Mouse (Mus musculus) kidney, embryonic 15.5 days (tissue): ENCODE data around the gene Sdk1. TPM values are rescaled to one million over a fixed set of nuclear protein-coding genes. Genes with fewer than 3 reads are reported as not detected.

ENCODE experiments used
- ATAC-seq: fragments of 200-750 bp; cut with Nextera tagmentation; replicated peaks from 2 replicates; pipeline ENCODE4 v1.8.0; 2017; ENCODE audit warnings: moderate TSS enrichment; ENCODE audit not compliant: low FRiP score
- H3K27ac ChIP-seq: fragments of 300-500 bp; sonication (generic); 2 replicates; pipeline ENCODE4 v1.5.1; 2015; ENCODE audit warnings: mild to moderate bottlenecking, inconsistent platforms
- H3K27me3 ChIP-seq: fragments of 300-500 bp; sonication (generic); 2 replicates; pipeline ENCODE4 v1.6.1; 2015; ENCODE audit warnings: inconsistent platforms
- H3K36me3 ChIP-seq: fragments of 300-500 bp; sonication (generic); 2 replicates; pipeline ENCODE4 v1.6.1; 2015; ENCODE audit warnings: inconsistent platforms
- H3K4me1 ChIP-seq: fragments of 300-500 bp; sonication (generic); 2 replicates; pipeline ENCODE4 v1.6.1; 2015; ENCODE audit warnings: inconsistent platforms
- H3K4me2 ChIP-seq: fragments of 300-500 bp; sonication (generic); 2 replicates; pipeline ENCODE4 v1.6.1; 2015; ENCODE audit warnings: moderate library complexity, mild to moderate bottlenecking, inconsistent platforms
- H3K4me3 ChIP-seq: fragments of 300-500 bp; sonication (generic); replicated peaks from 2 replicates; pipeline ENCODE4 v1.5.1; 2015; ENCODE audit warnings: mild to moderate bottlenecking, inconsistent platforms
- H3K9ac ChIP-seq: fragments of 300-500 bp; sonication (generic); 2 replicates; pipeline ENCODE4 v1.6.1; 2015; ENCODE audit warnings: mild to moderate bottlenecking, inconsistent platforms
- H3K9me3 ChIP-seq: fragments of 300-500 bp; sonication (generic); replicated peaks from 2 replicates; pipeline ENCODE4 v1.6.1; 2016; ENCODE audit warnings: inconsistent platforms
- WGBS: fragments of 180-500 bp; shearing (Covaris S2); methylation state at CpG from one replicate; pipeline ENCODE4 v1.1.7; 2015; ENCODE audit warnings: mixed read lengths; 5-methylcytosine and 5-hydroxymethylcytosine counted together
- polyA plus RNA-seq: library from polyadenylated mRNA; unstranded; fragments of >200 nt; fragmentation: Nextera tagmentation; extraction: Ambion mirVana; gene quantifications from 2 replicates; pipeline ENCODE4 v1.2.1, GENCODE M21; 2015

Sdk1 gene
- polyA plus RNA-seq, 1 experiment from 2014 or later = 3.3 TPM

- H3K36me3 ChIP-seq = no peaks in the 10 kb centered on the region
- no peaks in the 10 kb centered on the region for H3K27me3 ChIP-seq
- H3K4me3 ChIP-seq = no peak overlapping the region
- 94% methylated on average over 8 of the region's 8 CpGs for WGBS
- no peak overlapping the region for H3K9ac ChIP-seq
- ATAC-seq = no peak
- H3K4me2 ChIP-seq = no peak overlapping the region
- no peak overlapping the region for H3K27ac ChIP-seq
- H3K4me1 ChIP-seq = no peaks in the 10 kb centered on the region
- no peaks in the 10 kb centered on the region for H3K9me3 ChIP-seq
Observed at GRCm38 (mm10) chr5:141940636-141941035, 699.3 kb downstream of the Sdk1 start.

- Histone ChIP-seq H3K9me3 (no peaks in the 10 kb centered on the region), H3K9ac (no peak overlapping the region), H3K36me3 (no peaks in the 10 kb centered on the region), H3K4me2 (no peak overlapping the region), H3K4me1 (peaks cover 3% of the 10 kb centered on the region), H3K27me3 (no peaks in the 10 kb centered on the region), H3K4me3 (no peak overlapping the region), H3K27ac (no peak overlapping the region)
- no peak for ATAC-seq
- 57% methylated on average over 11 of the region's 11 CpGs for WGBS
Observed at GRCm38 (mm10) chr5:141950791-141951190, 709.5 kb downstream of the Sdk1 start.

- Histone ChIP-seq H3K36me3 (no peaks in the 10 kb centered on the region), H3K4me1 (peaks cover 3% of the 10 kb centered on the region), H3K4me3 (no peak overlapping the region), H3K27me3 (no peaks in the 10 kb centered on the region), H3K27ac (no peak overlapping the region), H3K4me2 (no peak overlapping the region), H3K9me3 (no peaks in the 10 kb centered on the region), H3K9ac (no peak overlapping the region)
- WGBS = 69% methylated on average over 2 of the region's 2 CpGs
- no peak for ATAC-seq
Observed at GRCm38 (mm10) chr5:141952270-141952669, 711.0 kb downstream of the Sdk1 start.

- H3K9ac ChIP-seq = no peak overlapping the region
- H3K36me3 ChIP-seq = no peaks in the 10 kb centered on the region
- ATAC-seq = no peak
- H3K4me1 ChIP-seq = peaks cover 3% of the 10 kb centered on the region
- H3K27me3 ChIP-seq = no peaks in the 10 kb centered on the region
- no peak overlapping the region for H3K4me2 ChIP-seq
- H3K27ac ChIP-seq = no peak overlapping the region
- WGBS = 87% methylated on average over 7 of the region's 7 CpGs
- no peak overlapping the region for H3K4me3 ChIP-seq
- no peaks in the 10 kb centered on the region for H3K9me3 ChIP-seq
Observed at GRCm38 (mm10) chr5:141952708-141953490, 711.6 kb downstream of the Sdk1 start.

GRCm38 (mm10) chr5:141971071-141971470, 729.8 kb downstream of the Sdk1 start:
- no peak overlapping the region for H3K4me2 ChIP-seq
- H3K4me1 ChIP-seq = no peaks in the 10 kb centered on the region
- ATAC-seq = no peak
- H3K27ac ChIP-seq = no peak overlapping the region
- no peak overlapping the region for H3K4me3 ChIP-seq
- H3K9ac ChIP-seq = no peak overlapping the region
- H3K36me3 ChIP-seq = 0 out of 2 replicates have a peak, but pooled peaks cover 3% of the 10 kb centered on the region
- no peaks in the 10 kb centered on the region for H3K9me3 ChIP-seq
- no peaks in the 10 kb centered on the region for H3K27me3 ChIP-seq

- no peak overlapping the region for H3K27ac ChIP-seq
- H3K4me3 ChIP-seq = no peak overlapping the region
- H3K27me3 ChIP-seq = no peaks in the 10 kb centered on the region
- no peaks in the 10 kb centered on the region for H3K4me1 ChIP-seq
- no peak overlapping the region for H3K4me2 ChIP-seq
- no peak overlapping the region for H3K9ac ChIP-seq
- no peaks in the 10 kb centered on the region for H3K36me3 ChIP-seq
- no peaks in the 10 kb centered on the region for H3K9me3 ChIP-seq
- ATAC-seq = no peak
Observed at GRCm38 (mm10) chr5:141979511-141979910, 738.2 kb downstream of the Sdk1 start.

- no peaks in the 10 kb centered on the region for H3K9me3 ChIP-seq
- H3K27ac ChIP-seq = no peak overlapping the region
- H3K9ac ChIP-seq = no peak overlapping the region
- H3K4me1 ChIP-seq = no peaks in the 10 kb centered on the region
- no peak for ATAC-seq
- H3K36me3 ChIP-seq = no peaks in the 10 kb centered on the region
- 76% methylated on average over 6 of the region's 6 CpGs for WGBS
- H3K27me3 ChIP-seq = no peaks in the 10 kb centered on the region
- no peak overlapping the region for H3K4me2 ChIP-seq
- no peak overlapping the region for H3K4me3 ChIP-seq
Observed at GRCm38 (mm10) chr5:141980746-141981145, 739.5 kb downstream of the Sdk1 start.

GRCm38 (mm10) chr5:141984322-141984721, 743.0 kb downstream of the Sdk1 start:
- no peaks in the 10 kb centered on the region for H3K9me3 ChIP-seq
- no peak for ATAC-seq
- no peaks in the 10 kb centered on the region for H3K4me1 ChIP-seq
- H3K36me3 ChIP-seq = no peaks in the 10 kb centered on the region
- 77% methylated on average over 4 of the region's 4 CpGs for WGBS
- no peak overlapping the region for H3K4me3 ChIP-seq
- H3K27me3 ChIP-seq = no peaks in the 10 kb centered on the region
- H3K9ac ChIP-seq = no peak overlapping the region
- no peak overlapping the region for H3K27ac ChIP-seq
- no peak overlapping the region for H3K4me2 ChIP-seq

GRCm38 (mm10) chr5:141985003-141985402, 743.7 kb downstream of the Sdk1 start:
- Histone ChIP-seq H3K27ac (no peak overlapping the region), H3K4me2 (no peak overlapping the region), H3K4me3 (no peak overlapping the region), H3K36me3 (no peaks in the 10 kb centered on the region), H3K4me1 (no peaks in the 10 kb centered on the region), H3K9me3 (no peaks in the 10 kb centered on the region), H3K27me3 (no peaks in the 10 kb centered on the region), H3K9ac (no peak overlapping the region)
- WGBS = 10% methylated on average over 8 of the region's 8 CpGs
- ATAC-seq = no peak

- H3K9me3 ChIP-seq = no peaks in the 10 kb centered on the region
- no peak overlapping the region for H3K9ac ChIP-seq
- 84% methylated on average over 4 of the region's 4 CpGs for WGBS
- no peak overlapping the region for H3K4me3 ChIP-seq
- H3K27me3 ChIP-seq = no peaks in the 10 kb centered on the region
- H3K4me2 ChIP-seq = no peak overlapping the region
- H3K36me3 ChIP-seq = no peaks in the 10 kb centered on the region
- no peaks in the 10 kb centered on the region for H3K4me1 ChIP-seq
- ATAC-seq = no peak
- H3K27ac ChIP-seq = no peak overlapping the region
Observed at GRCm38 (mm10) chr5:141985551-141985950, 744.3 kb downstream of the Sdk1 start.

- Histone ChIP-seq H3K4me1 (no peaks in the 10 kb centered on the region), H3K36me3 (no peaks in the 10 kb centered on the region), H3K9ac (no peak overlapping the region), H3K4me2 (no peak overlapping the region), H3K4me3 (no peak overlapping the region), H3K9me3 (no peaks in the 10 kb centered on the region), H3K27me3 (no peaks in the 10 kb centered on the region), H3K27ac (no peak overlapping the region)
- ATAC-seq = no peak
- 15% methylated on average over 1 of the region's 1 CpGs for WGBS
Observed at GRCm38 (mm10) chr5:141987287-141987799, 746.1 kb downstream of the Sdk1 start.

GRCm38 (mm10) chr5:141988685-141989084, 747.4 kb downstream of the Sdk1 start:
- no peak overlapping the region for H3K4me3 ChIP-seq
- H3K4me2 ChIP-seq = no peak overlapping the region
- H3K9ac ChIP-seq = no peak overlapping the region
- WGBS = 65% methylated on average over 5 of the region's 5 CpGs
- ATAC-seq = no peak
- no peaks in the 10 kb centered on the region for H3K4me1 ChIP-seq
- H3K9me3 ChIP-seq = no peaks in the 10 kb centered on the region
- H3K27ac ChIP-seq = no peak overlapping the region
- H3K27me3 ChIP-seq = no peaks in the 10 kb centered on the region
- no peaks in the 10 kb centered on the region for H3K36me3 ChIP-seq

- H3K27ac ChIP-seq = no peak overlapping the region
- H3K9ac ChIP-seq = no peak overlapping the region
- no peaks in the 10 kb centered on the region for H3K4me1 ChIP-seq
- H3K9me3 ChIP-seq = no peaks in the 10 kb centered on the region
- H3K36me3 ChIP-seq = no peaks in the 10 kb centered on the region
- ATAC-seq = no peak
- H3K4me3 ChIP-seq = no peak overlapping the region
- 84% methylated on average over 3 of the region's 3 CpGs for WGBS
- H3K27me3 ChIP-seq = no peaks in the 10 kb centered on the region
- H3K4me2 ChIP-seq = no peak overlapping the region
Observed at GRCm38 (mm10) chr5:141994192-141994591, 752.9 kb downstream of the Sdk1 start.
